8 mouse cellular contexts compared by ENCODE assay signal in genomic region chr2:150910295-150910881, GRCm38 (mm10). TPM values are rescaled to one million over a fixed set of nuclear protein-coding genes. Genes with fewer than 3 reads are reported as not detected.
DNase-seq lines count a peak whose midpoint lies in the region; ATAC-seq and TF ChIP-seq lines count a peak whose summit lies in the region.

No protein-coding gene starts in this region.

- H3K4me1 ChIP-seq in heart, adult 2 months (ENCODE audit: control insufficient read depth, insufficient read depth, low read length) = no peaks in the 10 kb centered on the region; the same call in 1 of the 2 replicates
- peaks cover 7% of the 10 kb centered on the region for H3K4me1 ChIP-seq in forebrain, embryonic 12.5 days
- peaks cover 4 to 14% of the 10 kb centered on the region in 2 experiments for H3K4me1 ChIP-seq in liver, embryonic 14.5 days (replicated peaks; ENCODE audit: control insufficient read depth in 2 of 2, insufficient read depth in 2 of 2, low read length in 1 of 2)

- H3K4me3 ChIP-seq in heart, adult 2 months = peak overlapping the region; percentile 80; the same call in 1 of the 2 replicates
- peak overlapping the region; percentile 66 for H3K4me3 ChIP-seq in forebrain, embryonic 12.5 days (replicated peaks)
- peak overlapping the region; percentile 84 to 96 for H3K4me3 ChIP-seq in liver, embryonic 14.5 days (ENCODE audit: insufficient read depth in 1 of 2, low read depth in 2 of 2, low read length in 2 of 2)

- intact Hi-C loops in heart, adult 2 months (cut with DNase I) = loop anchor here (5.0 kb wide), 1 partner anchor 127 kb away; the partner anchor contains the start of genes Nanp and Ninl
- intact Hi-C loops in heart, postnatal 36 days (cut with DNase I) = no loop called here

- H3K27ac ChIP-seq in heart, adult 2 months = no peak overlapping the region; the same call in 1 of the 2 replicates
- H3K27ac ChIP-seq in forebrain, embryonic 12.5 days = no peak overlapping the region; the same call in 1 of the 2 replicates
- H3K27ac ChIP-seq in liver, embryonic 14.5 days = peak overlapping the region; percentile 74

- no peaks in the 10 kb centered on the region for H3K9me3 ChIP-seq in forebrain, embryonic 12.5 days
- H3K9me3 ChIP-seq in liver, embryonic 14.5 days (ENCODE audit: control insufficient read depth, low read length) = no peaks in the 10 kb centered on the region

- no peaks in the 10 kb centered on the region for H3K79me2 ChIP-seq in heart, adult 2 months (replicated peaks; ENCODE audit: control insufficient read depth, insufficient read depth, low read length)

- 36% methylated on average over 10 of the region's 10 CpGs for WGBS in heart, adult 2 months
- 55% methylated on average over 7 of the region's 10 CpGs for WGBS in forebrain, embryonic 12.5 days
- WGBS in liver, embryonic 14.5 days (ENCODE audit: insufficient replicate concordance) = 28% methylated on average over 10 of the region's 10 CpGs

- H3K27me3 ChIP-seq in heart, adult 2 months (ENCODE audit: control insufficient read depth, insufficient read depth, low read length) = no peaks in the 10 kb centered on the region
- H3K27me3 ChIP-seq in forebrain, embryonic 12.5 days = no peaks in the 10 kb centered on the region
- H3K27me3 ChIP-seq in liver, embryonic 14.5 days (ENCODE audit: control insufficient read depth, insufficient read depth, low read length) = no peaks in the 10 kb centered on the region

- no peak for TF ChIP-seq POLR2A in heart, adult 2 months (IDR thresholded peaks at IDR 0.05; ENCODE audit: insufficient read depth, low read depth, low read length)

- H3K9ac ChIP-seq in heart, adult 2 months (ENCODE audit: low read depth, low read length) = no peak overlapping the region; the same call in 1 of the 2 replicates
- peak overlapping the region; percentile 69 for H3K9ac ChIP-seq in forebrain, embryonic 12.5 days
- peak overlapping the region; percentile 81 for H3K9ac ChIP-seq in liver, embryonic 14.5 days (replicated peaks)

- no peaks in the 10 kb centered on the region for H3K36me3 ChIP-seq in heart, adult 2 months (ENCODE audit: control insufficient read depth, insufficient read depth, low read length)
- 0 out of 2 replicates have a peak, but pooled peaks cover 2% of the 10 kb centered on the region for H3K36me3 ChIP-seq in forebrain, embryonic 12.5 days (replicated peaks)
- peaks cover 3% of the 10 kb centered on the region; the same call in 1 of the 2 replicates for H3K36me3 ChIP-seq in liver, embryonic 14.5 days (replicated peaks; ENCODE audit: control insufficient read depth, insufficient read depth, low read depth)

- no peak for DNase-seq in heart, adult 2 months
- DNase-seq in heart, postnatal 36 days = no peak
- peak; percentile 45 for DNase-seq in 3T3-L1 (ENCODE audit: low read depth, low spot score)
- no peak for DNase-seq in liver, embryonic 14.5 days (ENCODE audit: low read depth in 3 of 3, low spot score in 3 of 3)
- DNase-seq in right cerebral cortex, adult 2 months (ENCODE audit: low spot score in 2 of 2) = no peak
- DNase-seq in cerebellum, adult 11-12 months = no peak
- no peak for DNase-seq in ovary, postnatal 10 days (ENCODE audit: low spot score)

- H3K4me2 ChIP-seq in forebrain, embryonic 12.5 days = peak overlapping the region; percentile 64
- H3K4me2 ChIP-seq in liver, embryonic 14.5 days (ENCODE audit: low read depth) = peak overlapping the region; percentile 89

- peak; percentile 24 for ATAC-seq in forebrain, embryonic 12.5 days (ENCODE audit: low FRiP score)
- ATAC-seq in liver, embryonic 14.5 days (ENCODE audit: insufficient read depth) = no peak

- no peak for TF ChIP-seq CTCF in heart, adult 2 months (IDR thresholded peaks at IDR 0.05)
- no peak for TF ChIP-seq CTCF in liver, embryonic 14.5 days (IDR thresholded peaks at IDR 0.05; ENCODE audit: low read depth)

- no peak for TF ChIP-seq EP300 in heart, adult 2 months (IDR thresholded peaks at IDR 0.05; ENCODE audit: insufficient read depth, low read depth, low read length)
- TF ChIP-seq EP300 in liver, embryonic 14.5 days (IDR thresholded peaks at IDR 0.05; ENCODE audit: low read depth) = no peak

RNA-seq across cellular contexts. Expression of gene Gins1, which starts 5.2 kb away (rescaled TPM):
- total RNA-seq in heart, adult 2 months (2021) = 1 to 10 TPM; 3.3 to 5.5 TPM
- polyA plus RNA-seq in heart, adult 2 months (2012; rRNA removed) = 1.8 and 2.1 TPM in 2 replicates
- 1 to 10 TPM; 3.0 to 4.4 TPM for total RNA-seq in heart, postnatal 36 days (2021)
- 64.0 and 66.8 TPM in 2 replicates for polyA plus RNA-seq in forebrain, embryonic 12.5 days (2016; fragmentation: Nextera tagmentation; extraction: Ambion mirVana)
- polyA plus RNA-seq in liver, embryonic 14.5 days (2012; rRNA removed) = 20.0 and 30.7 TPM in 2 replicates
- 48.5 and 50.2 TPM in 2 replicates for polyA plus RNA-seq in liver, embryonic 14.5 days (2014; fragmentation: Nextera tagmentation; extraction: Ambion mirVana)

RNA-seq across cellular contexts. Expression of gene Abhd12, which starts 5.8 kb away (rescaled TPM):
- total RNA-seq in heart, adult 2 months (2021) = 10 to 100 TPM; 47.7 to 51.2 TPM
- polyA plus RNA-seq in heart, adult 2 months (2012; rRNA removed) = 37.6 and 53.7 TPM in 2 replicates
- total RNA-seq in heart, postnatal 36 days (2021) = 10 to 100 TPM; 47.8 to 50.3 TPM
- 57.2 and 60.1 TPM in 2 replicates for polyA plus RNA-seq in forebrain, embryonic 12.5 days (2016; fragmentation: Nextera tagmentation; extraction: Ambion mirVana)
- polyA plus RNA-seq in liver, embryonic 14.5 days (2012; rRNA removed) = 9.7 and 10.9 TPM in 2 replicates
- polyA plus RNA-seq in liver, embryonic 14.5 days (2014; fragmentation: Nextera tagmentation; extraction: Ambion mirVana) = 14.8 and 17.9 TPM in 2 replicates
